Mouse (Mus musculus) spleen, postnatal 14 days (tissue): Measurements from ENCODE around the gene Sde2.
"Not testable (repeated sequence)": the region's sequence is repeated elsewhere in the genome, so short reads cannot be mapped to it uniquely, and the experiment has no call there.

Experiments used
- DNase-seq, 2 experiments: peaks; one replicate each; pipeline ENCODE4 v3.0.0; 2021 to 2022; ENCODE audit warnings: low spot score in 2 of 2

Sde2 gene

DNA sequence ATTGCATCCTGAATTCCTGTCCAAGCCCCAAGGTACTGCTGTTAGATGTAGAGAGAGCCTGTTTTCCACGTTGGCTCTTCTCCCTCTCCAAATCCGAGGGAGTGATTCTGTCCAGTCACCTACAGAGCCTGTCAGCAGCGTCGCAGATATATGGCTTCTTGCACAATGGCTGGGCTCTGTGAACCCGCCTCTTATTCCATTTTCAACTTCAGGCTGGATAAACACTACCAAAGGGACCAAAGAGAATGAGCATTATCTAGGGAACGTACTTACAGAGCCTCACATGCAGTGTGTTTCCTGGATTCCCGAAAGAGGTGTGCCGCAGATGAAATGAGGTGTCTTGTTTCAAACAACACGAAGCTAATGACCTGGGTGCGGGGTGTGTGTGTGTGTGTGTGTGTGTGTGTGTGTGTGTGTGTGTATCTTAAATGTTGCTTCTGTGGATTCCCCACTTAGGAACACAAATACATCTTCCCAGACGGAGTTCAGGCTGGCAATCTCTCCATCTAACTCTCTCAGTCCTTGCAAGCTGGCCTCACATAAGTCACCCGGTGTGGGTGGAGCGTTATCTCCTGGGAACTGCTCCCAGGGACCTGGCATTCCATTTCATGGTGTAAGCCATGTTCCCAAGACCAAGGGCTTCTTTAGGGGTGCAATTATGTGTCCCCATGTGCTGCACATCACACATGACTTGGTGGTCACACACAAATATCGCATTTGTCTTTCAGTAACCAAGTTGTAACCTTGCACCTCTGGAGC is 20.2 kb upstream of the Sde2 start:
- no peak for DNase-seq

DNA sequence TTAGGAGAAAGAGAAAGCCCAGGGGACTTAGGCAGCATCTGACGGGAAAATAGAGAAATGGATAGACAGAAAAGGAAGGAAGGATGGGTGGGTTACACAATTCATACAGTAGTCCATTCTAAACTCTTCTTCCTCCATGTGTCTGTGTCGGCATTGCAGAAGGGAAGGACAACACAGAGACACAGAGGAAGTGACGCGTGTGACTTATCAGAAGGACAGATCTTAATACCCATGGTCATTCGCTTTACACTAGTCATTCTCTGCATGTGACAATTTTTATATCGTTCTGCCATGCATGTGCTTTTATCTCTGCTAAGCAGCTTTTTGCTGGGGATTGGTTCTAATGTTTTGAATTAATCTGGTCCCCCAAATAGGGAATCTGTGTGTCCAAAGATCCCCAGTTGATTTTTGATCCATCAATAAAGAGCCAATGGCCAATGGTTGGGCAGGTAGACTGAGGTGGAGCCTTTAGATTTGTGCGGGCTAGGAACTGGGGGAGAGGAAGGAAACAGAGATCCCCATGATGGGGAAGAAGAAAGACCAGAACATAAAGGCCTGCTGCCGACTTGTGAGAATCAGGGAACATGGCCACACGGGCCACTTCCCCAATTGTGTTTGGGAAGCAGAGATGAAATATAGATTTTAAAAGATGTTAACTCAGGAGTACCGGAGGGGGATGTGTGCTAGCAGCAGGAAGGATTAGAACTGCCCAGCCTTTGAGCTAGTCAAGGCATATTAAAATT is 15.5 kb upstream of the Sde2 start:
- DNase-seq = no peak

DNA sequence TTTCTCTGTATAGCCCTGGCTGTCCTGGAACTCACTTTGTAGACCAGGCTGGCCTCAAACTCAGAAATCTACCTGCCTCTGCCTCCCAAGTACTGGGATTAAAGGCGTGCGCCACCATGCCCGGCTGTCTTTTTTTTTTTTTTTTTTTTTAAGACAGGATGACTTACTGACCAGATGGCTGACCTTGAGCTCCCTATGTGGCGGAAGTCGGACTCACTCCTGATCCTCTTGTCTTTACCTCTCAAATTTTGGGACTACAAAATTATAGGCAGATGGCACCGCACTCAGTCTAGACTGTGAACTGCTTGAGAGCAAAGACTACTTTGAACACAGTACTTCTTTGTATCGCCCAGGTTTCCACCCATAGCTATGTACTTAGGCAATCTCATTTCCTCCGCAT is 14.5 kb upstream of the Sde2 start:
- not testable (repeated sequence) for DNase-seq

DNA sequence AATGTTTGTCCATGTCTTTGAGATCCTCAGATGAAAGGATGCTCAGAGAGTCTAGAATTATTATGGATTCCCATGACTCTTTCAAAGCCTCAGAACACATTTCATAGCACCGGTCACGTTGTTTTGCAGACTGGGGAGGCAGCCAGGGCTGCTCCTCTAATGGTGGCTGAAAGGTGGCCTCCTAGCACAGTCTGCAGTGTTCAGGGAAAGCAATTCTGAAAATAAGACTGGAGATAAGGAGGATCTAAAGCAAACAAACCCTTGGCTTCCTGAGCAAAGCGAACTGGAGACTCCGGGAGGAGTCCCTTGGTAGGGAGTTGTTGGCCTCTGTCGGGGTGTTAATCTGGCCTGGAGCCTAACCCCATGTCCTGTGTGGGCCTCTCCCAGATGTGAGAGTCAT is 13.7 kb upstream of the Sde2 start:
- no peak for DNase-seq

DNA sequence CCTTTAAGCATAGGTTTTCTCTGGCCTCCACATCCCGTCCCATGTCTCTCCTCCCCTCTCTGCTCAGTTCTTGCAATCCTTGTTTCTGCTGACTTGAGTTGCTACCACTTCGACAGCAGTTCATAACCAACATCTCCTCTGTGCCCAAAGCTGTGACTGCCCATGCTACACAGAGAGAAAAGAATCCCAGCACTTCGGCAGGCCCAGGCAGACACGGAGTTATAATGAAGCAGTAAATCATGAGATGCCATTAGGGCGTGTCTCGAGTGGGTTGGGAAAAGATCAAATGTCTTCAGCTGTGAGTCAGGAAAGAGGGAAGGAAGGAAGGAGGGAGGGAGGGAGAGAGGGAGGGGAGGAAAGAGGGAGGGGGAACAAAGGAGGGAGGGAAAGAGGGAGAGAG is 12.9 kb upstream of the Sde2 start:
- no peak for DNase-seq

DNA sequence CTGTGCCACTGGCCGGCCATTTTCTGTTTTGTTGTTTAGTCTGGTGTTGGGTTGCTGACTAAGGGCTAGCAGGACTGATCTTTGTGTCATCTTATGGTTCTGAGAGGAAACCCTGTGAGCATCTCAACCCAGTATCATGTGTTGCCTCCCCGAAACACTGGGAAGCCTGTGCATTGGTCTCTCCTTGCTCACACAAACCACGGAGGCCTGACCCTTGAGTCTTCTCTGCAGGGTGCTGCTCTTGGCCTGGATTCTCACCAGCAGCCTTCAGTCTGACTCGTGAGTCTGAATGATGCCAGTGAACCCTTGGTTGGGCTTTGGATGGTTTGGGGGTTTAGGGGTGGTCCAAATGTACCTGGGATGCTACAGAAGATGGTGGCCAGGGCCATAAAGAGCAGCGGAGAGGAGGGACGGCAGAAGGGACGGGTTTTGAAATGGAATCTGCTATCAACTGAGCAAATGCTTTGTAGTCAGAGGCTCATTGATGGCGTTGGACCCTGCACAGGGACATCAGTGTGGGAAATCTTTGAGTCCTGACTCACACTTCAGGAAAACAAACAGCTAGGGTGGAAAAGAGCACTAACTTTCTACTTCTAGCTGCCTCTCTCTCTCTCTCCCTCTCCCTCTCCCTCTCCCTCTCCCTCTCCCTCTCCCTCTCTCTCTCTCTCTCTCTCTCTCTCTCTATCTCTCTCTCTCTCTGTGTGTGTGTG is 11.6 kb upstream of the Sde2 start:
- DNase-seq = no peak

DNA sequence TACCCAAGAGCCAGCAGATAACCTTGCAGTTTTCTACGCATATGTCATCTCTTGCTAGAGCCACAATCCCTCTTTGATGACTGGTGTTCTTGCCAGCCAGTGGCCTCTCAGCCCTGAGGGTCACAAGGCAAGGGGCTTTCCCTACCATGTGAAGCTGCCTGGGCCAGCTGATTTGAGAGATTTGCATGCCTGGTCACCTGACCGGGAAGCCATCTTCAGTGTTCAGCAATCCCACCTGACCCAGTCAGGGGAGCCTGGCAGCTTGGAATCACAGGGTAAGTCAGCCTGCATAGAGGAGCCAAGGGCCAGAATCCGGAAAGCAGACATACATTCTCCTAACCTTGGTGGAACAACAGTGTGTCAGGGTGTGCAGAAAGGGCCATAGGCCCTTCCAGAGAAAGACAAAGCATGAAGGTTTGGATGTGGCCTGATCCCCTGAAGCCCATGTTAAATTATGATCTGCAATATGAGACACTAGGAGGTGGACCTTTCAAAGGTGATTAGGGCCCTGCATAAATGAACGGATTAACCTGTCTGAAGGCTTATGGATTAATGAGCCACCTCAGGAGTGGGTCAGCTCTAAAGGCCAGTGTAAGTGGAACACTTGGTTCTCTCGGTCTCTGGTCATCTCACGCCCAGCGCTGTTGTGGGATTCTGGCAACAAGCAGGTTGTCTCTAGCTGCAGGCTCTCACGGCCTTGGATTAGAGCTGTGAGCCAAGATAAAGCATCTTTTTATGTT is 9.2 kb upstream of the Sde2 start:
- no peak for DNase-seq

DNA sequence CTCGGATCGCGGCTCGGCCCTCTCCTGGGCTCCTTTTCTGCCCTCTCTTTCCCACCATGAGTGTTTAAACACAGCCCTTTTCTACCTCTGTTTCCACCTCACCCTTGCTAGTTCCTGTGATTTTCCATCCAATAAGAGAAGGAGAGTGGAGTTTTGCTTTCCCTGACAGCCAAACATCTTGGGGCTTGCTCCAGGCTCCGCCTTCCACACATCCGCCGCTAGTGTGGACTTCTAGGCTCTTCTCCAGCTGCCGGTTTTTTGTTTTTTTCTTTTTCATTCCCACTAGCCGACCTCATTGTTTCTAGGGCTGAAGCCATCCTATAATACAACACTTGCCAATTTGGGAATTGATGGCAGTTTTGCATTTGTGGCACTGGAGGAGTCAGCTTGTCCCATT is 2.8 kb upstream of the Sde2 start:
- DNase-seq = peak; percentile 36

DNA sequence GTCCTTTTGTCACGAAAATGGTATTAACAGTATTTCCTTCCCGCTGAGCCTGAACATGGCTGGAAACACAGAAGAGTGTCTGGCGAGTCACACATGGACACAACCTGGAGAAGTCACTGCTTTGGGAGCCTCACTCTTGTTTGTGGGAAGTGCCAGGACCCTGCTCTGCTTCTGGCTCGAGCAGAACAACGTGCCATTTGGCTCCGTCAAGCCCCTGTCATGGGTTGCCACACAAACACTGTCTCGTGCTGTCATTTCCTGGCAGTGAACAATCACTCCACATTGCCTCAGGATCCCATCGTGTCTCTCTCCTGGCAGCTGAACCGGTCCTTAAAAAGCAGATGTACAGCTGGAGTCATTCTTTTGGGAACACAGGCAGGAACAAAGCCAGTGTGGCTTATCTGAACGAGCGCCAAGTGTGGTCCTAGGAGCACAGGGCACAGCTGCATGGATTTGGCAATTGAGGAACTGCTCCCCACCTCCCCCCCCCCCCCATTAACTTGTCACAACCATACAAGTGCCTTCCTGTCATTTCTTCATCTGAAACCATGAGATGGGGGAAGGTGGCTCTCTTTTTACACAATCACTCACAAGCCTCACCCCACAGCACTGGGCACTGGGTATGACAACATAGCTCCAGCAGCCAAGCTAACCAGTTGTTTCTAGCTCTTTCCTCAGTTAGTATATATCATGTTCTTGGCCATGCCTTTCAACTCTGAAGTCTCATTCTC is 2.3 kb upstream of the Sde2 start:
- peak; percentile 22 to 52 for DNase-seq

DNA sequence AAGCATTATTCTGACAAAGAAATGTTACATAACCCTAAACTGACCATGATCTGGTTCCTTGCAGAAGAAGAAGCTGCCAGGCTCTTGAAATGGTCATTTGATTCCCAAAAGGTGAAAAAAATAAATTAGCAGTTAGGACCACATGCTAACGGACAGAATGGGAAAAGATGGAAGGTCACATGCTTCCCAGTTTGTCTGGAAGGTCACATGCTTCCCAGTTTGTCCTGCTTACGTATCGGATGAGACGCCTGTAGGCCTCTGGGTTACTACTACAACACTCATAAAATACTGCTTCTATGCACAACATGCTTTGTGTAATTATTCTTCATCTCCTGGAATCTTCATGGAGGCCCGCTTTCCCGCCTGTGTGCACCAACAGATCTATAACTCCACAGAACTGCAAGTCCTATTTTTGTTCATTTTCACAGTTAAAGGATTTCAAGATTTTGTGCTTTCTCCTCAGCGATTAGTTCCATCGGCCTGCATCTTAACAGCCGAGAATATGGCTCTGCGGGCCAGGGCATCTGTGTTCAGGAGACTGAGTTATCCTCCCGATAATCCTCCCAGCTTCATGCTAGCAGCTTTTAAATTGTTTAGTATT is 1.1 kb upstream of the Sde2 start:
- no peak for DNase-seq

DNA sequence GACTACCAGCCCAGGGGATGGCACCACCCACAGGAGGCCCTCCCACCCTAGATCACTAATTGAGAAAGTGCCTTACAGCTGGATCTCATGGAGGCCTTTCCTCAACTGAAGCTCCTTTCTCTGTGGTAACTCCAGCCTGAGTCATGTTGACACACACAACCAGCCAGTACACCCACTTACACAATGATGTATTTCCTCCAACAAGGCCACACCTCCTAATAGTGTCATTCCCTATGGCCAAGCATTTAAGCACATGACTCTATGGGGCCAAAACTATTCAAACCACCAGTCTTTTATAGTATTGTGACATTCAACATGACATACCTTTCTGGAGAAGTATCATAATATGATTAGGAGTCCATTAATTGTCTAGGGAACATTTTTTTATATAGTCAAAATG is 7.8 kb downstream of the Sde2 start:
- no peak for DNase-seq

DNA sequence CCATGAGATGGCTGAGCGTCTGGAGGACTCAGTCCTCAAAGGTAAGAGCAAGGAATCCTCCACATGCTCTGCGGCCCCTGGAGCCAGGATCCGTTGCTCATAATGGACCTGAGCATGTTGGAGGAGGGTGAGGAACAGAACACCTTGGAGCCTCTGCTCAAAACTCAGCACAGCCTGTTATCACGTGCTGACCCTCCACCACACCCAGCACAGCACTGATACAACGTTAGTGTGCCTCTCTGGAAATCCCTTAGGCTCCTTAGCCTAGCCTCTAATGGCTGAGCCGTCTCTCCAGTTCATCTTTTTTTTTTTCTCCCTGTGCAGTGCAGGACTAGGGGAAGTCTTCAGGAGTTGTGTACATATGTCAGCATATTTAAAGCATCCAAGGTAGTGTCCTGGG is 9.1 kb downstream of the Sde2 start:
- no peak for DNase-seq

DNA sequence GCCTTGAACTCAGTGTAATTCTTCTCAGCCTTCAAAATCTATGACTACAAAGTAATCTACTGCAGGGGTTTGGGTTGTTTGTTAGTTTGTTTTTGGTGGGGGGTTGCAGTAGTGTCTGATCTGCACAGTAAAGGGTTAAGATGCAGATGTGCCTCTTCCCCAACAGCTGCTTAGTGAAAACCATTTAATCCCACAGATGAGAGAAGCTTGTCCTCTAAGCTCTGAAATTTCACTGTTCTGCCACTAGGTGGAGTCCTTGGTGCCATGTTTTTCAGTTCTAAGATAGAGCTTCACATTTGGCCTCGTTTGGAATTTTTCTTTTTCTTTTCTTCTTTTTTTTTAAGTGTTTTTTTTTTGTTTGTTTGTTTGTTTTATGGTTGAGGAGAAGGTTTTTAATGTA is 12.7 kb downstream of the Sde2 start:
- no peak for DNase-seq

DNA sequence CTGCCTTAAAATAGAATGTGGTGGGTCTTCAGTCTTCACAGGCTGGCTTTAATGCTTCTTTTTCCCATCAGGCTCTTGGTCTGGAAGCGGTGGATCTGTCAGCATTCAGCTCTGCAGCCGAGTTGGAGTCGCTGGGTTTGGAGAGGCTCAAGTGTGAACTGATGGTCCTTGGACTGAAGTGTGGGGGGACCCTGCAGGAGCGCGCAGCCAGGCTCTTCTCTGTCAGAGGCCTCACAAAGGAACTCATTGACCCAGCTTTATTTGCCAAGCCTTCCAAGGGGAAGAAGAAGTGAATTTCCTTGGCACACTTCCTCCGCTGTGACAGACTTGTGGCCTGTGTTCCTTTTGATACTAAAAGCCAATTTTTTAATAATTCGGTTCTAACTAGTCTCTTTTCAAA is 15.1 kb downstream of the Sde2 start:
- DNase-seq = no peak

DNA sequence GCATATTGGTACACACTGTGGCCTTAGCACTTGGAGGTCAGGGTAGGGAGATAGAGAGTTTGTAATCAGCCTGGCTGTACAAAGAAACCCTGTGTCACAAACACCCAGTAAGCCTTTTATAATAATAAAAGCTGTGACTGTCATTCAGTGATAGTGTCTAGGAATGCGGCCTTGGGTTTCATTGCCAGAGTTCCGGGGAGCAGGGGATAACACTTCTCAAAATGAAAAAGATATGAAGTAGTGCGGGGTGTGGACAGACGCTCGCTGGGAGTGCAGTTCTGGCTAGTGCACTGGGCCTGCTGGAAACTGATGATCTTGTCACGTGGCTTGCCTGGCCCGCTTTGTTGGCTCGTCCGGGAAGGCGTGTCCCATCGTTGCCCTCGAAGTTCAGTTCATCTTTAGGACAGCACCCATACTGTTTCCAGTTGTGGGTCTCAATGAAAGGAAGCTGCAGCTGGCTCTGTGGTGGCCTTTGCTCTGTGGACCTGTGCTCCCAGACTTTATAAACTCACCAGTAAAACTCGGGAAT is 19.3 kb downstream of the Sde2 start:
- no peak for DNase-seq

DNA sequence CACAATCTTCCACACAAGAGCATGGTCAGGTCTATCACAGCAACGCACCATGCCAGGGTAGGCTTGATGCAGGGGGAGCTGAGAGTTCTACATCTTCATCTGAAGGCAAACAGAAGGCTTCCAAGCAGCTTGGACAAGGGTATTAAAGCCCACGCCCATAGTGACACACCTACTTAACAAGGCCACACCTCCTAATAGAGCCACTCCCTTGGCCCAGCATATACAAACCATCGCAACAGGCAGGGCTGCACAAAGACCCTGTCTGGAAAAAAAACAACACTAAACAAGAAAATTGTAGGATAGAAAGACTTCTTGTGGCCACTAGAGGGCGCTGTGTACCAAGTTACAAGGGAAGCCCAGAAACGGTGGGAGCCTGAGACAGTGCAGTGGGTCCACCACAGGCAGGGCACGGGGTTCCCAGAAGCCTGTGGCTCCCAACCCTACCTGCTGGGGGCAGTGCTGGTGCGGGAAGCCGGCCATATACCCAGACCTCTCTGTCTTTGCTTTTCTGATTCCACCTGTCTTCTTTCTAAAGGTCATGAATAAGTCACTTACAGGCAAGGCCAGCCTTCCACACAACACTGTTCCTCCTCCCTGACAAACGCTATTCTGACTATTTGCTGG is 23.0 kb downstream of the Sde2 start:
- peak in 1 of 2 experiments; percentile 62 for DNase-seq

DNA sequence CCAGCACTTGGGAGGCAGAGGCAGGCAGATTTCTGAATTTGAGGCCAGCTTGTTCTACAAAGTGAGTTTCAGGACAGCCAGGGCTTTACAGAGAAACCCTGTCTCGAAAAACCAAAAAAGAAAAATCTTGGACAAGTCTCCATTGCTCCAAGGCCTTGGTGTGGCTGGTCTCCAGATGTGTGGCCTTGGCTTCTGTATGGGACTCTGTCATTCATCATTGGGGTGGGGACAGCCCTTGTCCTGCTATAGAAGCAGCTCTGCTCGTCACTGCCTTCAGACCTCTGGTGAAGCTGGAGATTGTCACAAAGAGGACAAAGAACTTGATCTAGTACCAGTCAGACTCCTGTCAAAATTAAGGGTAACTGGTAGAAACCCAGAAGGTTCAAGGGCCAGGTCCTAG is 23.7 kb downstream of the Sde2 start:
- no peak for DNase-seq

DNA sequence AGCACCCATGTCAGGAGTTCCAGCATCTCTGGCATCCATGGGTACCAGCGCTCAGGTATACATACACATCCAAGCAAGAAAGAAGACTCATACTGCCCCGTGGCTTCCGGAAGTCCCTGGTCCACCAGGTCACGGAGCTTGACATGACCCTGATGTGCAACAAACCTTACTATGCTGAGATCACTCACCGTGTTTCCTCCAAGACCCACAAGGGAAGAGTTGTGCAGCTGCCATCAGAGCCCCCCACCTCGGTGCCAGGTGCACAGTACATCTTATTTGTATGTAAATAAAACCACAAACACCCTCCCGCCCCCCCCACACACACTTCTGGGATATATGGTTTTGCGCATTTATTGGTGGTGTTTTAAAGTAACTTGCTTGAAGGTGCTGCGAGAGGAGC is 24.2 kb downstream of the Sde2 start:
- DNase-seq = no peak

DNA sequence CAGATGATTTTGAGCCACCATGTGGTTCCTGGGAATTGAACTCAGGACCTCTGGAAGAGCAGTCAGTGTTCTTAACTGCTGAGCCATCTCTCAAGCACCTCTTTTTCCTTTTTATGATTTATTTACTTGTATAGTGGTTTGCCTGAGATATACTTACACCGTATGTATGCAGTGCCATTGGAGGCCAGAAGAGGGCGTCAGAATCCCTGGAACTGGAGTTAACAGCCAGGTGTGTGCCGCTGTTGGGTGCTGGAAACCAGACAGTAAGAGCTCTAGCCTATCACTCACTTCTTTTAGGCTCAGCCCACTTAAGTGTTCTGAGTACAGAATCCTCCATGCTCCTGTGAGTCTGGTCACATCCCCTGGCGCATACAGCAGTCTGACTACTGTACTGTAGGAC is 26.5 kb downstream of the Sde2 start:
- no peak for DNase-seq

DNA sequence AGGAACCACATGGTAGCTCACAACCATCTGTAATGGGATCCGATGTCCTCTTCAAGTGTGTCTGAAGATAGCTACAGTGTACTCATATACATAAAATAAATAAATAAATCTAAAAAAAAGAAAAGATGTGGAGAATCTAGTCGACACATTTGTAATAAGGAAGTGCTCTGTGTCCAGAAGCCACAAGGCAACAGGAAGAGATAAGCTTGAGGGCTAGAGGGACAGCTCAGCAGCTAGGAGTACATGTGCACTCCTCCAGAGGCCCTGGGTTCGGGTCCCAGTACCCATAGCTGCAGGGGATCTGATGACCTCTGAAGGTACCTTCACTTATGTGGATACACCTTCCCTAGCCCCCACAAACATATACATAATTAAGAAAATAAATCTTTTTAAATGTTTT is 30.8 kb downstream of the Sde2 start:
- DNase-seq = no peak
